Mouse (Mus musculus): Measurements from ENCODE around the gene Trdmt1. TPM values are rescaled to one million over a fixed set of nuclear protein-coding genes. Genes with fewer than 3 reads are reported as not detected.
A peak's percentile ranks its signal among the peaks of the same experiment; 100 is the strongest.

The Trdmt1 gene
- polyA plus RNA-seq, 1 experiment = 0.39 TPM

GRCm38 (mm10) chr2:13557145-13558030, 12.9 kb upstream of the Trdmt1 start:
- H3K27ac ChIP-seq (ENCODE audit: insufficient read depth, low read depth, low read length) = peak overlapping the region; percentile 78
- WGBS = 63% methylated on average over 9 of the region's 9 CpGs
- H3K4me1 ChIP-seq (ENCODE audit: control insufficient read depth, insufficient read depth, insufficient read length, low read length) = peaks cover 5% of the 10 kb centered on the region; the same call in 1 of the 2 replicates
- no peaks in the 10 kb centered on the region for H3K36me3 ChIP-seq (ENCODE audit: control insufficient read depth, insufficient read depth, low read length)
- H3K4me3 ChIP-seq (ENCODE audit: low read depth, low read length) = no peak overlapping the region
- TF ChIP-seq POLR2A (IDR thresholded peaks at IDR 0.05; ENCODE audit: low read depth, low read length) (no peak), CTCF (IDR thresholded peaks at IDR 0.05; ENCODE audit: extremely low read depth, insufficient read length, insufficient replicate concordance, low read depth, low read length) (no peak)
- no peaks in the 10 kb centered on the region for H3K27me3 ChIP-seq (ENCODE audit: control insufficient read depth, insufficient read depth, low read length)

DNA sequence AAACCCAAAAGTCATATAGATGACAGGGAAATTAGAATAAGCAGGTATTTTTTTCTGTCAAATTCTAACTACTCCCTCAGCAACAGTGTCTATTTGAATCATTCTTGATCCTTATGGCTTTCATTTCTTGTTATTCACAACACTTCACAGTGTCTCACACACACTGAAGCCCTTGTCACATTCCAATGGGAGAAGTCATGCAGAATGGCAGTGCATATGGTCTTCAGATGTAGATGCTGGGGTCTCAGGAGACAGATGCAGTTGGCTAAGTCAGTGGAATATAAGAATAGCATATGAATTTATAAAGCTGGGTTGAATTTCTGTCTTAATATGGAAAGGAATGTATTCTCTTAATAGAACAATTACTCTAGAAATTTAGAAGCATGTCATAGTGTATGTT, 11.8 kb upstream of the Trdmt1 start:
- no peak overlapping the region for H3K27ac ChIP-seq (ENCODE audit: insufficient read depth, low read depth, low read length)
- H3K27me3 ChIP-seq (ENCODE audit: control insufficient read depth, insufficient read depth, low read length) = no peaks in the 10 kb centered on the region
- no peaks in the 10 kb centered on the region for H3K36me3 ChIP-seq (ENCODE audit: control insufficient read depth, insufficient read depth, low read length)
- TF ChIP-seq CTCF (IDR thresholded peaks at IDR 0.05; ENCODE audit: extremely low read depth, insufficient read length, insufficient replicate concordance, low read depth, low read length) (no peak), POLR2A (IDR thresholded peaks at IDR 0.05; ENCODE audit: low read depth, low read length) (no peak)
- H3K4me3 ChIP-seq (ENCODE audit: low read depth, low read length) = no peak overlapping the region
- H3K4me1 ChIP-seq (ENCODE audit: control insufficient read depth, insufficient read depth, insufficient read length, low read length) = peaks cover 5% of the 10 kb centered on the region; the same call in 1 of the 2 replicates

DNA sequence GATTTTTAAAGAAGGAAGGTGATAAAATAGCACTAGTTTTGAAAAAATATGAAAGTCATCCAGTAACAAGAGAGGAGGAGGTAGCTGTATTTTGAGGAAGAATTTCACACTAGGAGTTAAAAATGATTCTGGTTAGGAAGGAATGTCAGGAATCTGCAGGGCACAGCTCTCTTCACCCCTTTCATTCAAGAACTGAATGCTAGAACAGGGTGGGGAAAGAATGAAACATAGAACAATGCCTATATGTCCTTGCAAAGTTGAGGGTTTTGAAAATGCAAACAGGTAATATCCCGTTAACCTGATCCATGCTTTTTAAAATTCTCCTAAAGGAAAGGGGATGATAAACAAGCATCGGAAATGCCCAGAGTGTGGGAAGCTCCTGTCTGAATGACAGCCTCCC, 9.5 kb upstream of the Trdmt1 start:
- TF ChIP-seq POLR2A (IDR thresholded peaks at IDR 0.05; ENCODE audit: low read depth, low read length) = no peak
- TF ChIP-seq CTCF (IDR thresholded peaks at IDR 0.05; ENCODE audit: extremely low read depth, insufficient read length, insufficient replicate concordance, low read depth, low read length) = no peak
- H3K4me1 ChIP-seq (ENCODE audit: control insufficient read depth, insufficient read depth, insufficient read length, low read length) = peaks cover 5% of the 10 kb centered on the region; the same call in 1 of the 2 replicates
- no peaks in the 10 kb centered on the region for H3K36me3 ChIP-seq (ENCODE audit: control insufficient read depth, insufficient read depth, low read length)
- no peak overlapping the region for H3K27ac ChIP-seq (ENCODE audit: insufficient read depth, low read depth, low read length)
- no peak overlapping the region for H3K4me3 ChIP-seq (ENCODE audit: low read depth, low read length)
- WGBS = 50% methylated on average over 2 of the region's 2 CpGs
- H3K27me3 ChIP-seq (ENCODE audit: control insufficient read depth, insufficient read depth, low read length) = no peaks in the 10 kb centered on the region

GRCm38 (mm10) chr2:13548749-13549148, 4.3 kb upstream of the Trdmt1 start:
- no peaks in the 10 kb centered on the region for H3K27me3 ChIP-seq (ENCODE audit: control insufficient read depth, insufficient read depth, low read length)
- 71% methylated on average over 3 of the region's 3 CpGs for WGBS
- H3K27ac ChIP-seq (ENCODE audit: insufficient read depth, low read depth, low read length) = no peak overlapping the region
- no peak for TF ChIP-seq CTCF (IDR thresholded peaks at IDR 0.05; ENCODE audit: extremely low read depth, insufficient read length, insufficient replicate concordance, low read depth, low read length)
- TF ChIP-seq POLR2A (IDR thresholded peaks at IDR 0.05; ENCODE audit: low read depth, low read length) = no peak
- peaks cover 2% of the 10 kb centered on the region; the same call in 1 of the 2 replicates for H3K4me1 ChIP-seq (ENCODE audit: control insufficient read depth, insufficient read depth, insufficient read length, low read length)
- H3K4me3 ChIP-seq (ENCODE audit: low read depth, low read length) = no peak overlapping the region
- no peaks in the 10 kb centered on the region for H3K36me3 ChIP-seq (ENCODE audit: control insufficient read depth, insufficient read depth, low read length)

GRCm38 (mm10) chr2:13543519-13544124, 846 bp downstream of the Trdmt1 start:
- H3K27me3 ChIP-seq (ENCODE audit: control insufficient read depth, insufficient read depth, low read length) = no peaks in the 10 kb centered on the region
- H3K4me1 ChIP-seq (ENCODE audit: control insufficient read depth, insufficient read depth, insufficient read length, low read length) = peaks cover 3% of the 10 kb centered on the region; the same call in 1 of the 2 replicates
- TF ChIP-seq CTCF (IDR thresholded peaks at IDR 0.05; ENCODE audit: extremely low read depth, insufficient read length, insufficient replicate concordance, low read depth, low read length) = no peak
- peak overlapping the region; percentile 88 for H3K4me3 ChIP-seq (ENCODE audit: low read depth, low read length)
- H3K36me3 ChIP-seq (ENCODE audit: control insufficient read depth, insufficient read depth, low read length) = no peaks in the 10 kb centered on the region
- WGBS = 4% methylated on average over 8 of the region's 8 CpGs
- H3K27ac ChIP-seq (ENCODE audit: insufficient read depth, low read depth, low read length) = peak overlapping the region; percentile 77

- Histone ChIP-seq H3K4me1 (ENCODE audit: control insufficient read depth, insufficient read depth, insufficient read length, low read length) (peaks cover 9% of the 10 kb centered on the region; the same call in 1 of the 2 replicates), H3K4me3 (ENCODE audit: low read depth, low read length) (no peak overlapping the region), H3K27ac (ENCODE audit: insufficient read depth, low read depth, low read length) (no peak overlapping the region), H3K27me3 (ENCODE audit: control insufficient read depth, insufficient read depth, low read length) (no peaks in the 10 kb centered on the region), H3K36me3 (ENCODE audit: control insufficient read depth, insufficient read depth, low read length) (no peaks in the 10 kb centered on the region)
- 85% methylated on average over 1 of the region's 1 CpGs for WGBS
- TF ChIP-seq CTCF (IDR thresholded peaks at IDR 0.05; ENCODE audit: extremely low read depth, insufficient read length, insufficient replicate concordance, low read depth, low read length) (no peak), POLR2A (IDR thresholded peaks at IDR 0.05; ENCODE audit: low read depth, low read length) (no peak)
Observed at GRCm38 (mm10) chr2:13539860-13540259, 4.6 kb downstream of the Trdmt1 start.

GRCm38 (mm10) chr2:13538704-13539377, 5.6 kb downstream of the Trdmt1 start:
- peaks cover 11% of the 10 kb centered on the region; the same call in 1 of the 2 replicates for H3K4me1 ChIP-seq (ENCODE audit: control insufficient read depth, insufficient read depth, insufficient read length, low read length)
- H3K27me3 ChIP-seq (ENCODE audit: control insufficient read depth, insufficient read depth, low read length) = no peaks in the 10 kb centered on the region
- H3K4me3 ChIP-seq (ENCODE audit: low read depth, low read length) = no peak overlapping the region
- H3K36me3 ChIP-seq (ENCODE audit: control insufficient read depth, insufficient read depth, low read length) = no peaks in the 10 kb centered on the region
- H3K27ac ChIP-seq (ENCODE audit: insufficient read depth, low read depth, low read length) = no peak overlapping the region
- WGBS = 50% methylated on average over 6 of the region's 6 CpGs
- no peak for TF ChIP-seq POLR2A (IDR thresholded peaks at IDR 0.05; ENCODE audit: low read depth, low read length)

Measured in small intestine, adult 2 months (tissue).